Mouse (Mus musculus) spleen, postnatal 4 days (tissue): ENCODE results near the gene Hexdc.

Experiments
- DNase-seq, 2 experiments: peaks; one replicate each; pipeline ENCODE4 v3.0.0; 2022; ENCODE audit warnings: low spot score in 2 of 2

Gene Hexdc

GRCm38 (mm10) chr11:121204161-121205006 lies at the start of gene Hexdc, which contains the start of gene Ogfod3:
Hexdc (plus strand) TSS chr11:121204433.
Ogfod3 (minus strand) TSS chr11:121204711.
- DNase-seq: peak; percentile 96 to 97

GRCm38 (mm10) chr11:121156411-121156891 lies 47.8 kb upstream of the Hexdc start:
- DNase-seq: no peak

GRCm38 (mm10) chr11:121159971-121160370 lies 44.3 kb upstream of the Hexdc start, which contains the start of gene Uts2r:
Uts2r (plus strand) TSS chr11:121160271.
- no peak for DNase-seq

GRCm38 (mm10) chr11:121160636-121161346 lies 43.4 kb upstream of the Hexdc start:
- no peak for DNase-seq

- no peak for DNase-seq
Measured at GRCm38 (mm10) chr11:121163751-121164150, 40.5 kb upstream of the Hexdc start.

- no peak for DNase-seq
Measured at GRCm38 (mm10) chr11:121173203-121173602, 31.0 kb upstream of the Hexdc start.

GRCm38 (mm10) chr11:121174234-121174633 lies 30.0 kb upstream of the Hexdc start:
- DNase-seq: no peak

- DNase-seq: peak; percentile 34 to 79
Measured at GRCm38 (mm10) chr11:121176285-121177270, 27.7 kb upstream of the Hexdc start.

- DNase-seq: no peak
Measured at GRCm38 (mm10) chr11:121189681-121190080, 14.6 kb upstream of the Hexdc start.

GRCm38 (mm10) chr11:121192742-121193141 lies 11.5 kb upstream of the Hexdc start:
- no peak for DNase-seq

GRCm38 (mm10) chr11:121193415-121193814 lies 10.8 kb upstream of the Hexdc start:
- no peak for DNase-seq

- no peak for DNase-seq
Measured at GRCm38 (mm10) chr11:121198622-121199021, 5.6 kb upstream of the Hexdc start.

GRCm38 (mm10) chr11:121199851-121200250 lies 4.4 kb upstream of the Hexdc start:
- DNase-seq: no peak

GRCm38 (mm10) chr11:121200781-121201180 lies 3.5 kb upstream of the Hexdc start:
- no peak for DNase-seq

GRCm38 (mm10) chr11:121201436-121202198 lies 2.6 kb upstream of the Hexdc start:
- peak in 1 of 2 experiments; percentile 28 for DNase-seq

GRCm38 (mm10) chr11:121203859-121204160 lies 423 bp upstream of the Hexdc start:
- DNase-seq: no peak

GRCm38 (mm10) chr11:121216831-121217230 lies 12.6 kb downstream of the Hexdc start:
- DNase-seq: no peak

GRCm38 (mm10) chr11:121219776-121220175 lies 15.5 kb downstream of the Hexdc start:
- no peak for DNase-seq

- no peak for DNase-seq
Measured at GRCm38 (mm10) chr11:121220771-121221170, 16.5 kb downstream of the Hexdc start.

GRCm38 (mm10) chr11:121221321-121222010 lies 17.2 kb downstream of the Hexdc start:
- no peak for DNase-seq
